Mouse (Mus musculus): ENCODE data around the gene Ifna12.
A peak's percentile ranks its signal among the peaks of the same experiment; 100 is the strongest.
"Not testable (repeated sequence)": the region's sequence is repeated elsewhere in the genome, so short reads cannot be mapped to it uniquely, and the experiment has no call there.

Ifna12 gene

GRCm38 (mm10) chr4:88603276-88603675 lies at the start of gene Ifna12:
TSS of gene Ifna12 (minus strand) at chr4:88603376.
- no peak for DNase-seq (ENCODE audit: low spot score)

DNA sequence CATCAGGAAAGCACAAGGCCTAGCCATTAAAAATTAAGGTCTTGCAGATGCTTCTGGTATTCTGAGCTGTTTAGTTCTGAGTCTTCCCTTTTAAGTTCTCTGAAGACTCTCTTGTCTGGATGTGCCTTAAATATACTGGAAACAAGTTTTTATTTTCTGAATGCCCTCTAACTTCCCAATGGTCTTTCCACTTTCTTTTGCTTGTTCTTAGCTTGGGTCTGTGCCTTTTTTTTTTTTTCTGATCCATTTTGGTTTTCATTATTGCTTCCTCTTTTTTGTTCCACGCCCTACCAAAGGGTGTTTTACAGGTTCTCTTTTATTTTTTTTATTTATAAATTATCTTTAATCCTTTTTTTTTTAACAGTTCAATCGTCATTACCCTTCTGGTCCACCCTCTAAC lies 41.2 kb upstream of the Ifna12 start, which contains the start of gene Ifna13:
TSS of gene Ifna13 (minus strand) at position 101 of the 400 bp plus-strand sequence.
- DNase-seq (ENCODE audit: low spot score) = no peak

- no peak for DNase-seq (ENCODE audit: low spot score)
Measured at GRCm38 (mm10) chr4:88642526-88642925, 39.4 kb upstream of the Ifna12 start.

- peak; percentile 100 for DNase-seq (ENCODE audit: low spot score)
Measured at GRCm38 (mm10) chr4:88641077-88641831, 38.1 kb upstream of the Ifna12 start.

- no peak for DNase-seq (ENCODE audit: low spot score)
Measured at GRCm38 (mm10) chr4:88640704-88641076, 37.5 kb upstream of the Ifna12 start.

DNA sequence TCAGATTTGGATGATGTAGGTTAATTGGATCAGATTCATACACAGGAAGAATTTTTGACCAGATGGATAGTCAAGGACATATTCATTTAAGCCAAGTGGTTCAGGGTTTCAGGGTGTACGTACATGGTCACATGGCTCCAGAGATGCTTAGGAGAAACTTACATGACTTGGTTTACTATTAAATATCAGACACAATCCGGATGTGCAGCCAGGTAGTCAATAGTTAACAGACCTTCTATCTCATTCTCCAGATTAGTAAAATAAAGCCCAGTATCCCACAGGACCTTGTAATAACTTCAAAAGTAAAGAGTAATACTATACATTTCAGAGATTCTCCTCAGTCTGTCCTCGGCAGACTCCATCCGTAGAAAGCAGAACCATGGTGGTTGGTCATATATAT lies 31.1 kb upstream of the Ifna12 start, which contains the start of gene C87499:
TSS of gene C87499 (minus strand) at position 101 of the 400 bp plus-strand sequence.
- DNase-seq (ENCODE audit: low spot score) = no peak

- no peak for DNase-seq (ENCODE audit: low spot score)
Measured at GRCm38 (mm10) chr4:88592285-88592684, 10.9 kb downstream of the Ifna12 start, which contains the start of gene Ifna9. TSS of gene Ifna9 (minus strand) at chr4:88592385.

DNA sequence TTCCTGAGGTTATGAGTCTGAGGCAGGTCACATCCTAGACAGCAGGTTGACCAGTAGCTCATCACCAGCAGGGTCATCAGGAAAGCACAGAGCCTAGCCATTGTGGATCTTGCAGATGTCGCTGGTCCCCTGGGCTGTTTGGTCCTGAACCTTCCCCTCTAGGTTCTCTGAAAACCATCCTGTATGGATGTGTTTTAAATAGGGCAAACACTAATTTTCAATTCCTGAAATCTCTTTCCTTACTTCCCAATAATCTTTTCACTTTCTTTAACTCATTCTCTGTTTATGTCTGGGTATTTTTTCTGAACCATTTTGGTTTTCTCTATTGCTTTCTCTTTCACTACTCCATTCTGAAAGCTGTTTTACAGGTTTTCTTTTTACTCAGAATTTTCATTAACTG lies 31.5 kb downstream of the Ifna12 start, which contains the start of gene Ifna14:
TSS of gene Ifna14 (minus strand) at position 101 of the 400 bp plus-strand sequence.
- DNase-seq (ENCODE audit: low spot score) = no peak

- no peak for DNase-seq (ENCODE audit: low spot score)
Measured at GRCm38 (mm10) chr4:88561791-88562190, 41.4 kb downstream of the Ifna12 start.

DNA sequence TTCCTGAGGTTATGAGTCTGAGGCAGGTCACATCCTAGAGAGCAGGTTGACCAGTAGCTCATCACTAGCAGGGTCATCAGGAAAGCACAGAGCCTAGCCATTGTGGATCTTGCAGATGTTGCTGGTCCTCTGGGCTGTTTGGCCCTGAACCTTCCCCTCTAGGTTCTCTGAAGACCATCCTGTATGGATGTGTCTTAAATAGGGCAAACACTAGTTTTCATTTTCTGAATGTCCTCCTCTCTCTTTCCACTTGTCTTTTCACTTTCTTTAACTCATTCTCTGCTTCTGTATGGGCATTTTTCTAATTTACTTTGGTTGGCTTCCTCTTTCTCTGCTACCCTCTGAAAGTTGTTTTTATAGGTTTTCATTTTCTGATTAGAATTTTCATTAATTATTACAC lies 45.0 kb downstream of the Ifna12 start, which contains the start of gene Ifna15:
TSS of gene Ifna15 (minus strand) at position 101 of the 400 bp plus-strand sequence.
- not testable (repeated sequence) for DNase-seq (ENCODE audit: low spot score)
